Comparison of ENCODE assay signal across 18 mouse cellular contexts in genomic region chr10:53888382-53889110, GRCm38 (mm10).
A peak's percentile ranks its signal among the peaks of the same experiment; 100 is the strongest.
DNase-seq lines count a peak whose midpoint lies in the region; ATAC-seq lines count a peak whose summit lies in the region.
"Had no signal": no experiment of that assay in that cellular context is flagged by ENCODE, and none has a peak within 500 bp of the region (broad histone marks: within the 10 kb centered on the region; RNA-seq: fewer than 3 reads in every experiment).

No protein-coding gene starts in this region.

- no peaks in the 10 kb centered on the region for H3K9me3 ChIP-seq in lung, embryonic 16.5 days (ENCODE audit: control insufficient read depth, low read length)
- no peaks in the 10 kb centered on the region for H3K9me3 ChIP-seq in heart, embryonic 10.5 days
- H3K9me3 ChIP-seq: embryonic facial prominence, embryonic 10.5 days; forebrain, embryonic 13.5 days; midbrain, embryonic 10.5 days; neural tube, embryonic 12.5 days had no signal

- H3K36me3 ChIP-seq in lung, embryonic 16.5 days (ENCODE audit: control insufficient read depth, insufficient read depth, low read length) = no peaks in the 10 kb centered on the region
- H3K36me3 ChIP-seq in heart, embryonic 10.5 days = no peaks in the 10 kb centered on the region
- H3K36me3 ChIP-seq: embryonic facial prominence, embryonic 10.5 days; midbrain, embryonic 10.5 days; neural tube, embryonic 12.5 days had no signal

- H3K4me2 ChIP-seq in lung, embryonic 16.5 days (ENCODE audit: low read depth, low read length) = no peak overlapping the region
- H3K4me2 ChIP-seq: forebrain, embryonic 13.5 days; neural tube, embryonic 12.5 days had no signal

- DNase-seq in c-Kit-negative CD71-positive TER-119-positive erythroid progenitor cells, embryonic 14.5 days (ENCODE audit: low read depth, low spot score) = peak; percentile 8
- peak; percentile 35 for DNase-seq in liver
- no peak for DNase-seq in natural killer cell, adult 2 months (ENCODE audit: low spot score in 2 of 2)
- DNase-seq in frontal cortex, postnatal 14 days (ENCODE audit: low spot score in 2 of 2) = no peak
- no peak for DNase-seq in heart, embryonic 10.5 days (ENCODE audit: low spot score)
- DNase-seq: cerebellum, adult 11 months; gastrocnemius, postnatal 14 days; heart, postnatal 10 days; kidney, postnatal 4 days; retina, postnatal 1 day; thymus, adult 18-20 months had no signal

- no peaks in the 10 kb centered on the region for H3K27me3 ChIP-seq in lung, embryonic 16.5 days (ENCODE audit: control insufficient read depth, insufficient read depth, low read depth, low read length)
- no peaks in the 10 kb centered on the region for H3K27me3 ChIP-seq in heart, embryonic 10.5 days (ENCODE audit: insufficient read depth, poor library complexity, severe bottlenecking)
- H3K27me3 ChIP-seq: forebrain, embryonic 13.5 days; neural tube, embryonic 12.5 days had no signal

- no peak overlapping the region for H3K4me3 ChIP-seq in lung, embryonic 16.5 days (ENCODE audit: low read length)
- no peak overlapping the region for H3K4me3 ChIP-seq in heart, embryonic 10.5 days
- H3K4me3 ChIP-seq: embryonic facial prominence, embryonic 10.5 days; forebrain, embryonic 13.5 days; midbrain, embryonic 10.5 days; neural tube, embryonic 12.5 days had no signal

- no peak overlapping the region for H3K27ac ChIP-seq in lung, embryonic 16.5 days (ENCODE audit: low read length)
- H3K27ac ChIP-seq in heart, embryonic 10.5 days = no peak overlapping the region
- H3K27ac ChIP-seq: embryonic facial prominence, embryonic 10.5 days; forebrain, embryonic 13.5 days; midbrain, embryonic 10.5 days; neural tube, embryonic 12.5 days had no signal

- 61% methylated on average over 10 of the region's 10 CpGs for WGBS in lung, embryonic 16.5 days
- WGBS in heart, embryonic 10.5 days = 78% methylated on average over 10 of the region's 10 CpGs

- H3K9ac ChIP-seq in lung, embryonic 16.5 days (ENCODE audit: low read length) = no peak overlapping the region
- H3K9ac ChIP-seq: forebrain, embryonic 13.5 days; neural tube, embryonic 12.5 days had no signal

- ATAC-seq in lung, embryonic 16.5 days (ENCODE audit: low read depth) = peak; percentile 94
- ATAC-seq in monocyte, adult 5-6 weeks (replicated peaks; ENCODE audit: insufficient number of reproducible peaks, low FRiP score, low TSS enrichment, poor library complexity, severe bottlenecking) = peak; percentile 69
- no peak for ATAC-seq in cerebellum, adult (ENCODE audit: insufficient number of reproducible peaks, low FRiP score, low TSS enrichment)
- ATAC-seq: forebrain, embryonic 13.5 days had no signal

- H3K4me1 ChIP-seq in lung, embryonic 16.5 days (replicated peaks; ENCODE audit: control insufficient read depth, insufficient read depth, low read length) = no peaks in the 10 kb centered on the region; the same call in 1 of the 2 replicates
- H3K4me1 ChIP-seq in heart, embryonic 10.5 days = no peaks in the 10 kb centered on the region
- H3K4me1 ChIP-seq: embryonic facial prominence, embryonic 10.5 days; forebrain, embryonic 13.5 days; midbrain, embryonic 10.5 days; neural tube, embryonic 12.5 days had no signal

Comparison
In these comparisons a context has a peak if more than half of its experiments do, and no peak if none do; other contexts are left out.
1. DNase-seq: peak in c-Kit-negative CD71-positive TER-119-positive erythroid progenitor cells, embryonic 14.5 days (single experiment) and liver (single experiment); none in natural killer cell, adult 2 months (0 of 2), frontal cortex, postnatal 14 days (0 of 2) and heart, embryonic 10.5 days (single experiment).